Comparison of ENCODE assay signal across 16 mouse cellular contexts in genomic region chr1:52640736-52641135, GRCm38 (mm10).
"Had no signal": no experiment of that assay in that cellular context is flagged by ENCODE, and none has a peak within 500 bp of the region (broad histone marks: within the 10 kb centered on the region; RNA-seq: fewer than 3 reads in every experiment).

No protein-coding gene starts in this region.

- H3K9ac ChIP-seq: liver, embryonic 15.5 days; liver, postnatal 0 days; lung, embryonic 15.5 days; midbrain, embryonic 13.5 days; midbrain, embryonic 15.5 days; neural tube, embryonic 12.5 days had no signal

- H3K4me2 ChIP-seq: liver, embryonic 15.5 days; lung, embryonic 15.5 days; midbrain, embryonic 11.5 days; midbrain, embryonic 13.5 days; midbrain, embryonic 15.5 days; neural tube, embryonic 12.5 days had no signal

- H3K4me1 ChIP-seq: liver, embryonic 15.5 days; lung, embryonic 15.5 days; midbrain, embryonic 13.5 days; midbrain, embryonic 15.5 days; neural tube, embryonic 12.5 days had no signal

- DNase-seq: liver, postnatal 0 days; lung, postnatal 14 days; right cerebral cortex, postnatal 25 days; right cerebral cortex, postnatal 4 days; spleen, adult 18-20 months; thymus, adult 18-20 months; thymus, postnatal 14 days; thymus, postnatal 36 days had no signal

- H3K27me3 ChIP-seq: liver, embryonic 15.5 days; lung, embryonic 15.5 days; megakaryocyte, embryonic 14.5 days; midbrain, embryonic 13.5 days; midbrain, embryonic 15.5 days; neural tube, embryonic 12.5 days had no signal

- ATAC-seq: liver, postnatal 0 days; midbrain, embryonic 13.5 days; midbrain, embryonic 15.5 days had no signal

- H3K9me3 ChIP-seq: liver, embryonic 15.5 days; lung, embryonic 15.5 days; megakaryocyte, embryonic 14.5 days; midbrain, embryonic 13.5 days; midbrain, embryonic 15.5 days; neural tube, embryonic 12.5 days had no signal

- H3K27ac ChIP-seq: liver, embryonic 15.5 days; lung, embryonic 15.5 days; macrophage; midbrain, embryonic 13.5 days; midbrain, embryonic 15.5 days; neural tube, embryonic 12.5 days had no signal

- H3K4me3 ChIP-seq: liver, embryonic 15.5 days; lung, embryonic 15.5 days; megakaryocyte, embryonic 14.5 days; midbrain, embryonic 13.5 days; midbrain, embryonic 15.5 days; neural tube, embryonic 12.5 days had no signal
